Mouse (Mus musculus) testis, adult 2 months (tissue): ENCODE measurements around the gene Enah.

Experiments
- CTCF ChIP-seq: fragments of 200-500 bp; IDR thresholded peaks from 2 replicates; pipeline ENCODE4 v1.5.1; 2012; ENCODE audit warnings: low read depth, mild to moderate bottlenecking, inconsistent platforms, low read length, moderate library complexity; ENCODE audit not compliant: control insufficient read depth, insufficient read depth, insufficient replicate concordance
- POLR2A ChIP-seq: fragments of 200-500 bp; IDR thresholded peaks from 2 replicates; pipeline ENCODE4 v1.6.1; 2012; ENCODE audit warnings: low read depth, mild to moderate bottlenecking, inconsistent platforms, low read length, moderate library complexity; ENCODE audit not compliant: control insufficient read depth

DNA sequence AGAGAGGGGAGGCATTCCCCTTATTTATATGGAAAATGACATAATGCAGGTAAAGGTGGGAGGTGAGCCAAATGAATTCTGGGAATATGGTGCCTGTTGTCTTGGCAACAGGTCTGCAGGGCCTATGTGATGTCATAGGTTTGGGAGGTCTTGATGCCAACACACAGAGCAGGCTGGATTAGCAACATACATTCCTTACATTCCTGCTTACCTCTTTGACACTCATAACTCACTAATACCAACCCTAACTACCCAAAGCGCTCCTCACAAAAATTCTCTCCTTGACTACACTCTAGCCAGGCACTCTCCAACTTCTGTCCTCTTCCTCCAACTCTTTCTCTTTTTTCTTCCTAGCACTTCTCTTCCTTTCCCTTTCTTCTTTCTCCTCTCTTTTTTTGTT, 171.6 kb downstream of the Enah start:
- TF ChIP-seq POLR2A (no peak), CTCF (no peak)
